Mouse (Mus musculus) spleen, adult 2 months (tissue): ENCODE data around the gene Gipc1.

Source experiments
- CTCF ChIP-seq: fragments of 200-500 bp; IDR thresholded peaks from 2 replicates; pipeline ENCODE4 v1.5.1; 2011; ENCODE audit warnings: mild to moderate bottlenecking, inconsistent platforms; ENCODE audit not compliant: insufficient read depth, insufficient read length, insufficient replicate concordance; ENCODE audit errors: extremely low read depth
- POLR2A ChIP-seq: fragments of 200-500 bp; IDR thresholded peaks from 2 replicates; pipeline ENCODE4 v1.6.1; 2011; ENCODE audit warnings: low read depth, low read length, inconsistent platforms

DNA sequence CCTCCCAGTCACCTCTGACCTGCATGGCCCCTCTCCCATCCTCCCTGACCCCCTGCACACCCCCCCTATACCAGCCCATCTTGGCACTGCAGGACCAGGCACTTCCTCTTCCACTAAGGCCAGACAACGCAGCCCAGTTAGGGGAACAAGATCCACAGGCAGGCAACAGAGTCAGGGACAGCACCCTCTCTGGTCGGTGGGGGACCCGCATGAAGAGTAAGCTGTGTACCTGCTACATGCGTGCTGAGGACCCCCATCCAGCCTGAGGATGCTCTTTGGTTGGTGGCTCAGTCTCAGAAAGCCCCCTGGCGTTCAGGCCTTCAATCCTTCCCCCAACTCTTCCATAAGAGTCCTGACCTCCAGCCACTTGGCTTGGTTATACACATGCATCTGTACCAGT, 53.9 kb downstream of the Gipc1 start:
- TF ChIP-seq CTCF = no peak
- TF ChIP-seq POLR2A = no peak
